Mouse (Mus musculus) cerebellum, adult 11 months (tissue): Measurements from ENCODE around the gene Nrxn1.

Experiments used
- DNase-seq: peaks from one replicate; pipeline ENCODE4 v3.0.0; 2022

The Nrxn1 gene

DNA sequence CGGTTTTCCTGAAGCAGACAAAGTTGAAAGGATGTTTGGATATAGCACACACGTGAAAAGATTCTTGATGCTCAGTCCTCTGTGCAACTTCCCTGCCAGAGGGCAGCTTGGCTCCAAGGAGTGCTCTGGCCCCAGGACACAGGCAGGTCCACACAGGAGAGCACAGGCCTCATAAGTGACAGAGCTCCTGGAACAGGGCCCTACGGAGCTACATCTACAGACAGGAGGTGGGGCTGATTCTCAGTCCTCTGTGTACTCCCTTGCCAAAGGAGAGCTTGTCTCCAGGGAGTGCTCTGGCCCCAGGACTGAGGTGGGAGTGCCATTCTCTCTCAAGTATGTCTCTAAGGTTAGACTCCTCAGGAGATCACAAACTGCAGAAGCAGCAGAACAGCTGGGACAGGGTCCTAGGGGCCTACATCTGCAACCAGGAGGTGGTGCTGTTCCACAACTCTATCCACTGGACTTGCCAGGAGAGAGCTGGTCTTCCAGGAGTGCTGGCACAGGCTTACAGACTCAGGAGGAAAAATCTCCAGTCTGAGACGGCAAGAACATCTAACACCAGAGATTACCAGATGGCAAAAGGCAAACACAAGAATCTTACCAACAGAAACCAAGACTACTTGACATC is 129.9 kb downstream of the Nrxn1 start:
- DNase-seq = no peak

DNA sequence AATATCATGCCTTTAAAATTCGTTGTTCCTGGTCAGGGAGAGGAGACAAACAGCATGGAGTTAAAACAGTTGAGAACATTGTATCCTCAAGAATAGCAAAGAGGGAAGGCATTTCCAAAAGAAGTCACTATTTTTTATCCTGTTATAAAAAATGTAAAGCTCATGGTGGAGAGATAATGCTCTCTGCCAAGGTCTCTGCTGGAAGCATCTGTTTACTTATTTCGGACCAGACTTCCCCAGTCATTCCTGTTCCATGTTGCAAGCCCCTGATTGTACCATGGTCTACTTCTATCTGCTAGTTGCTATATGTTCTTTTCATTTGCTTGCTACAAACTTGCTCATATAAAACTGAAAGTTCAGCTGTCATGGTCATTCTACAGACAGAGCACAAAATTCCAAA is 137.7 kb downstream of the Nrxn1 start:
- DNase-seq = peak; percentile 36

DNA sequence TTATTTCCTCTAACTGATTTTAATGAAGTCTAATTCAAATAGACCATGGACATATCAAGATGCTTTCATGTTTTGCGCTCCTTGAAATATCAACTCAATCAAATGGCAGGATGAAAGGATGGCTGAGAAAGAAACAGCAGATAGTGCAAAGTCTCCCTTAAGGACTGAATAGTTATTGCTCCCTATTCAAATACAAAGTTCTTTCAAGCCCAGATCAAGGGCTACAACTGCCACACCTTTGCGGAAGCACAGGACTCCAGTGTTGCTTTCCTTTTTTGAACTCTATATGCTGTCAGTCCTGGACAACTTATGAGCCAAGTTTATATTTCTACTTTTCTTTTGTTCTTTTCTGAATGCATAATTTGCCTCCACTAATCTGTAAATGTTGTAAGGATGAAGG is 157.9 kb downstream of the Nrxn1 start:
- DNase-seq = no peak

DNA sequence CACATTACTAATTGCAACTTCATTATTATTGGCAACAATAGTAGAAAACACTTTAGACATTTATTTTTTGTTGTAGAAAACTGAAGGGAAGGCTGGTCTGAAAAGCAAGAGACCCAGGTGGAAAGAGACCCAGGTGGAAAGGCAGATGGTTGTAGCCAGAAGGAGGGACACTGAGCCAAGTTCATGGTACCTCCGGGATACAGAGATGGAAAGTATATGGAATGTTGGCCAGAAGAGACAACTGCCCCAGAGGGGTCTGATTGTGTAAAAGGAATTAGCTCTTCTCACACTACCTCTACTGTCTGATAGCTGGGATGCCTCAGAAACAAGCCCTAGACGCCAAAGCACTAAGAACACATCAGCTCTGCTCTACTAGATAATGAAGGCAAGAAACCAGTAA is 179.6 kb downstream of the Nrxn1 start:
- peak; percentile 85 for DNase-seq

DNA sequence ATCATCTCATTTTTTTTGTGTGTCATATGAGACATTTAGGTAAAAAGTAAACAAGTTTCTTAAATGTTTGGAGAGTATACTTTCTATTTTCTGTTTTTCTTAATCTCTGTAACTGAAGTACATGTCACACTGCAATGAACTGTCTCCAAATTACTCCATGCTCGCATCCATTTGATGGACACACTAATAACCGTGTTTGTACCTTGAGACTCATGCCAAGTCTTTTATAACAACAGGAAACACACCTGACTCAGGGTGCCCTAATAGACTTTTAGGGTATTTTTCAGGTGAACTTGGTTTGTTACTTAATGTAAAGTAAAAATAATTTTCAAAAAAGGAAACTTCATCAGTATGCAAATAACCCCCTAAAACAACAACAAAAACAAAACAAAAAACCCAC is 180.1 kb downstream of the Nrxn1 start:
- no peak for DNase-seq

DNA sequence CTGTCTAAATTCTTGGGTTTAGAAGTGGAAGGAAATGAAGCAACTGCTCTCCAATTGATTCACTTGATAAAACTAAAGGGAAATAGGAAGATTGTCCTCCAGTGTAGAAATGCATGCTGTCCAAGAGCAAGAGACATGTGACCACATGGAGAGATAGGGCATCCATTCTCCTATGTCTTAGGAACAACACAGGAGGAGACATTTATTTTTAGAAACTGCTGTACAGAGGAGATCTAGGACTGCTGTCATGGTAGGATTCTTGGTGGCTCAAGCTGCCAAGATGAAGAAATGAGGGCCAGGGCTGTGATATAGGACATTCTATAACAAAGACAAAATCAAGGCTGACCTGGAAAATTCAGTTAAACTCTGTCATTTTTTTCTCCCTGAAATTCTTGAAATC is 180.5 kb downstream of the Nrxn1 start:
- DNase-seq = no peak

DNA sequence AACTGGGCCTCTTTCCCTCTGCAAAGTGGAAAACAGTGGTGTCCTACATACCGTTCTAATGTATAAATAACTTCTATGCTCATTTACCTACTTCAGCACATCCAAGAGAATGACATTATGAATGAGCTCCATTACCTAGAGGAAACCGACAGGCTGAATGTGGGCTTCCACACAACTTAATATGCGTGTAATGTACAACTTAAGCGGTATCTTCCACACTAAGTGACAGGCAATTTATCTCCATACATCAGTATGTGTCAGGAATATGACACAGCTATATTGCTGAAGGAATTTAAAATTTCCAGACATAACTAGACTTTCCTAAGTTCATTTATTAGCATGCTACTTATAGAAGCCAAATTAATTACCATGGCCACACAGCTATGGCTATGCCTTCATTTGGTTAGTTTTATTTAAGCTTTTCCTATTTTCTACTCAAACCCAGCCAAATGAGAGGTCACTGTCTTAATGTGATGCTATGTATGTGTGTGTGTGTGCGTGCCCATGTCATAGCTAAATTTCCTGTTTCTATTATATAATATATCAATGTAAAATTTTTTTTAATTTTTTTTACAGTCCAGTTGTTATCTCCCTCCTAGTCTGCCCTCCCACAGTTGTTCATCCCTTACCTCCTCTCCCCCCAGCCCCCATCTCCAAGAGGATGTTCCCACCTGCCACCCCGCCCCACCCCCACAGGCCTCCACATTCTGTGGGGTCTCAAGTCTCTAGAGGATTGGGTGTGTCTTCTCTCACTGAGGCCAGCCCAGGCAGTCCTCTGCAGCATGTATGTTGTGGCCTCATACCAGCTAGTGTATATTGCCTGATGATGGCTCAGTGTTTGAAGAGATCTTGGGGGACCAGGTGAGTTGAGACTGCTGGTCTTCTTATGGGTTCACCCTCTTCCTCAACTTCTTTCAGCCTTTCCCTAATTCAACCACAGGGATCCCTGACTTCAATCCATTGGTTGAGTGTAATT is 186.5 kb downstream of the Nrxn1 start:
- no peak for DNase-seq

DNA sequence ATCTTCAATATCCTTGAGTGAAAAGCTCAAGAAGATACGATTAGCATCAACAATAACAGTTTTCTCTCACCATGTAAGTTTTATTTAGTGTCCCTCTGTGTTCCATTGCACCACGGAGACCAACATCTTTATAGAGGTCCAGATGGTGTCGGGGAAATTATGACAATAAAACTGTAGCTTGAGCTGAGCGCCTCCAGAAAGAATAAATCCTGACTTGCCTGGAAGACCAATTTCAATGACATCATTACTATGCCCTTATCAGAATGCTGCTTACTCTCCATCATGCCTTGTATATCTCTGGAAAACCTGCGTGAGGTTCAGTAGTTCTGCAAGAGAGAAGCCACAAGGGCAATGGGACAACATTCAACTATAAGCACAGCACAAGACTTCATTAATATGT is 187.7 kb downstream of the Nrxn1 start:
- no peak for DNase-seq

DNA sequence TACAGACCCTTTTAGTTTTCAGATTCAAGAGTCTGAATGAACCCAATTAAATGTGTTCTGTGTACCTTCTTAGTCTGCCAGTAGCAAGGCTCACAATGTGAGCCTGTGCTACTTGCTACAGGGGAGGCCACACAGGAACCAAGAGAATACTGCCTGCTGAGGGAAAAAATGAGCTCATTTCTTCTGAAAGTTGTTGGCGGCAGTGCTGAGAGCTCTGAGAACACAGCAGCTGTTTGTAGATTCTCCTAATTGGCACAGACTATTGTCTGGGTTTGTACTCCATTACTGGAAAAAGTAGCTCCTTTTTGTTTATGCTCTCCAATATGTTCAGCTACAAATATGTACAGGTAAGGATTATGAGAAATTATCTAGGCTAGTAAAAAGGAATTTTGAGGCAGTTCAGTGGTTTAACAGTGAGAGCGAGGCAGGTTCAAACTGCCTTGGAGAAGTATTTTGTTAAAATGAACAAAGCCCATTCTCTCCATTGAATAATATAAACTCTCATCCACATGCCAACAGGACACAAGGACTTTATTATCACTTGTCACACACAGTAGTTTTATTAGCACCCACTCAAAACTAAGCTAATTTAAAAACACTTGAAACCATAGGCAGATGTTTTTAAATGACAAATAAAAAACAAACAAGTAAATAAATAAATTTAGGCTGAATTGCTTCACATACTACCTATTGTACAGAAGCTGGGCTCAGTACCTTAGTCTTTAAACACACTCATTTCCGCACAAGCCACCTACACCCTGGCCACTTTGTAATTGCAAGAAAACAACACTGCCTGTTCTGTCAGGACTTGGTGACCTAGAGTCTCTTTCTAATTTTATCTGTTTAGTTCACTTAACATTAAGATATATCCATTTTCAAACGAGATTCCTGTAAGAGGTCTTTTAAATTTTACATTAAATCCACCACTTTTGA is 200.3 kb downstream of the Nrxn1 start:
- peak; percentile 43 for DNase-seq

DNA sequence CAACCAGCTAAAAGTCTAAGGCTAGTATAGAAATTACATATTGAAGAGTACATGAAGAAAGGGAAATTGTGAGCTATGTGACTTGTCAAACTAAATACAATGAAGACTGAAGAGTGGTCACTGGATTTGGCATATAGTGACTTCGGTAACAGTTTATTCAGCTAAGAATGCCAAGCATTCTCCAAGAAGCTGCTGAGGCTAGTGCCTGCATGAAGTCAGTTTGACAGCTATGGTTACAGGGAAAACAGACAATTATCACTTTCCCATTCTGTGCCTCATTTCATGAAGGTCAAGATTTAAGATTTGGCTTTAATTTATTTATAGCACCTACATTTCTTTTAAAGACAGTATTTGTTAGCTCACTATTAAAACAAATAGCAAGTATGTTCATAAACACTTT is 201.2 kb downstream of the Nrxn1 start:
- DNase-seq = no peak

DNA sequence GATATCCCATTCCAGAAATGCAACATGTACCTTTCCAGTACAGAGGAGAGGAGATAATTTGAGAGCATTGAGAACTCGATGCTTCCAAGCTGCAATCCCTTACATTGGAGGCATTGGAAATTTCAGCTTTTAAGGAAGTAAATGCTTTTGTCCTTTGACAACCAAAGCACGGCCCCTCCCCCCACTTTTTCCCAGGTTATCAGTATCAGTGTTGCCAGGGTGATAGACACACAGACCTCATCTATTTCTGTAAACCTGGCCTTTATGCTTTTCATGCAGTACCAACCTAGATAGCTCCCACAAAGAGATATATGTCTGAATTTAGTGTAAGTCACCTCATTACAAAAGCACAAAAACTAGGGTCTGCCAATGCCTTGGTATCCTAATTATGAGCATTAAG is 235.6 kb downstream of the Nrxn1 start:
- no peak for DNase-seq

DNA sequence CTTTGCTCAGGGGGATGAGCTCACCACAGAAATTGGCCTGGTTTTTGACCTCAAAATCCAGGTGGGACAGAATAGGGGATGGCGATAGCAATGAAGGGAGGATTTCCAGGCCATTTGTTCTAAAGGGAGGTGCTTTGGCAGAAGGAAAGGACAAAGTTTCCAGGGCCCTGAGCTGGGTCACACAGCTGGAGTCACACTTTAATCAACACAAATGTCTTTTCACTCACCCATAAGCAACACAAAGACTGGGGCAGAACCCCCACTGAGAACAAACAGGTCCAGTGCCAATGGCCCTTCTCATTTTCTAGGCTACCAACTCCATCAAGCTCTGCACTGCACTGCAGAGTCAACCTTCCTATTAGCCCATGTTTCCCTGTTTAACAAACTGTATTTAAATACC is 249.0 kb downstream of the Nrxn1 start:
- peak; percentile 29 for DNase-seq

DNA sequence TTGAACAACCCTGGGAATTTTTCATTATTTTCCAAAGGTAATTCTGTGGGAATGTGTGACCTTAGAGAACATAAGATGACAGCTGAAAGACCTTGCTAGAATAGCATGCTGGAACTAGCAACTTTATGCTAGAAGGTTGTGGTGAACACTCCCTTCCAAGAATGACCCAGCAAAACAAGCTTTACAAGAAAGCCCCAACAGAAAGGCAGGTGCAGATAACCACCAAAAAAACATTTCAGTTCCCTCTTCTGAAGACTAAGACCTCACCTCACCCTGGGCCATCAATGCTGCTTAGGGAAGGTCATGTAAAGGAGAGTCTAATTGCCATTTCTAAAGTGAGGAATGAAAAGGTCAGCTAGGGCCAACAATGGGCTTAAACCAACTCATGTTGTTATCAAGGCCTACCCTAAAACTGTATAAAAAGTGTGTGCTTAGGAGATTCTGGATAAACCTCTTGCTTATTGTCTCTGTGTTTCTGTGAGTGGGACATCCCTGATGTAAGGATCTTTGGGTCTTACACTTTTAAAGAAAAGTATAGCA is 249.7 kb downstream of the Nrxn1 start:
- no peak for DNase-seq

DNA sequence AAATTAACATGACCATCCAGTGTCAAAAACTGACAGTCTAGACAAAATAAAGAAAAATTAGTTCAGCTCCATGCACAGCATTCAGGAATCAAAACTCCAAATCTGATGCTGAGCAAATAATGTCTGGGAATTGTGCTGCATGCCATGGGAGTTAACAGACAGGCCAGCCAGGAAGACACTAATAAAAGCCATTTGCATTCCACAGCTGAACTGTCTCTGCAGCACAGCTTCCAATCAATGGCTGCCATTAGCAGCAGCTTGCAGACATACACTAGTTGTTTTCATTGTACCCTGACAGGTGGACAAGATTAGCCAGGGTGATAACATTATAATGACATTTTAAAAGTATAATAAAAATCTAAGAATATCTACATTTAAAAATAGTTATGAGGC is 255.9 kb downstream of the Nrxn1 start:
- DNase-seq = no peak

DNA sequence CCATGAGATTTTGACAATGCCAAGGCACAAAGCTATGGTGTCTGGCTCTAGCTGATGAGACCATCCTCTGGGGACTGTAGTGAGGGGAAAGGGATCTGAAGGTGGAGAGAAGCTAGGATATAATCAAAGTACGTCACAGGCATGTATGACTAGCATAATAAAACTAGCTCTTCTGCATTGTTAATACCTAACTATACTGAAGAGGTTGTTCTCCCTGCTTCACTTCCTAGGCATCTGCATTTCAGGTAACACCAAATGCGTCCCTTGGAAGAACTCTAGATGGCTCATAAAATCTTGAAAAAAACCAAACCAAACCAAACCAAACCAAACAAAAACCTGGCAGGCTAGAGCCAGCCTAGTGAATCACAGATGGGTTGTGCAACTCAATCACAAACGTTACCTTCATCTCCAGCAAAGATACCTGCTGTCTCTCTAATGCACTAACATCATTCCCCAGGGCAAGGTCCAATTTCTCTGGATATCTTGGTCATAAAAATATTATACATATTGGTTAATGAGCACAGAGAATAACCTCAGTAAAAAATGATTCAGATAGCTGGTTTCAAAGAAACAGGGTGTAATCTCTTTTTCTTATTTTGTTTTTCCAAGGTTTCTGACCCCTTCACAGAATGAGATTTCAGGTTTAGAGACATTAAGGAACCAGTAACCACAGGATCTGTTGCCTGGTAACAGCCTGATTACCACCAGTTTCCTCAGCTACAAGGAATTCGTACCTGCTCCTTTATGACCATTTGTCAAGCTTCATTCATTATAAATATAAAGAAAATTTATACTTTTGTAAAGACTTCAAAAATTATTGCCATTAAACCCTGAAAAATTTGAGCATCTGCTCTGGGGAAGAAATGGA is 256.5 kb downstream of the Nrxn1 start:
- DNase-seq = no peak

DNA sequence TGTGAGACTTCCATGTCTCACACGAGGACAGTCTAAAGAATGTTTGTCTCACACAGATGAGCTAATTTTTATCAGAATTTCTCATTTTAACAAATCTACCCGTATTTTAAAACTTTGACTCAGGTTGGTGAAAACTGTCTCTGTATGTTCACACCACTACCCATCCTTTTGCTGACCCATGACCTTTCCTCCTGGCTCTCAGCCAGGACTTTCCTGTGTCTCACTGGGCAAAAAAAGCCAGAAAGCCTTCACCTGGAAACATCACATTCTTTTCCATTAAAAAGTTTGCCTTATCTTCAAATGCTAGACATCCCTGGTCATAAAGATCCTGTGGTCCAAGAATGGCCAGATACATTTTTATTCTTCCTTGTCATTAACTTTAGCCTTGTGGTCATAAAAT is 274.5 kb downstream of the Nrxn1 start:
- DNase-seq = no peak

DNA sequence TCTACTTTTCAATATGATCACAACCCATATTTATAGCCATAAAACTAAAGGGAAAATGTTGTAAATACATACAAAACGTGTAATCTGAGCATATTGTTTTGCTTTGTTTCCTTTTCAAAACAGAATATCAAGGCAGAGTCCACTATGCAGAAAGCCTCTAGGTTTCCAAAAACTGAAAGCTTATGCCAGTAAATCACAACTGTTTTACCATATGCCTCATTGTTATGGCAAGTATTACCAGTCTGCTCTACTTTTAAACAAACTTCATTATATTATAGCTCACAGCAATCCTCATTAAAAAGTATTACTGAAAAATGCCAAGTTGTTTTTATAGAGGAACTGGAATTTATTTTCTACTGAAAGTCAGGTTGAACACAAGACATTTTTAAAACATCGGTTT is 275.0 kb downstream of the Nrxn1 start:
- no peak for DNase-seq

DNA sequence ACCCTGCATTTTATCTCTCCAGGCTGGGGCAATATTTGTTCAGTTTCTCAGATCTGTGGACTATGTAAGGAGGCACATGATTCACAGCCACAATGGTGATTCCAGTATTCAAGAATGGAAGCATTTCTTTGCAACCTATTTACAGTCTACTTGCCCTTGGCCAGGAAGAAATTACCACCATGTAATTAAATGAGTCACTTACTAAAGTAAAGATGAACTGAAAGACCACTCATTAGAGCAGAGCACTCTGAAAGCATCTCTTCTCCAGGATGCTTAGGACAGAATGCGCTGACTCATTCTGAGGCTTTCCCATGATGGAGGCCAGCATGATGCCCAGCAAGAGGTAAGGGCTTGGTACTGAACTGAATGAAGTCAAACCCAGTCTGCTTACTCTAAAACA is 277.6 kb downstream of the Nrxn1 start:
- DNase-seq = no peak

DNA sequence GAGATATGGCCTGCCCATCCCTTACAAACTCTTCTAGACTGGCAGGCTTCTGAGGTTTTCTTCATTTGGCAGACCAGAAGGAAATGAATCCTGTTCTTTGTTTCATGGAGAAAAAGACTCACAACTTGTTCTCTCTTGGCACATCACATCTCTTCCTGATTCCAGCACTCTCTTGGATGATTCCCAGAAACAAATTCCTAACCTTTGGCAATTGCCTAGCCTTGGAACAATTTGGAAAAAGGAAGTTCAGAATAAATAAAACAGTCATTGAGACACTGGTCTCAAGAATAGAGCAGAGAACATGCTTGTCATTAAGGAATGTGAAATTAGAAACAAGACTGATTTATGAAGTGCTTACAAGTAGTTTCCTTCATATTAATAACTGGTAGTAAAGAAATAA is 279.1 kb downstream of the Nrxn1 start:
- DNase-seq = no peak

DNA sequence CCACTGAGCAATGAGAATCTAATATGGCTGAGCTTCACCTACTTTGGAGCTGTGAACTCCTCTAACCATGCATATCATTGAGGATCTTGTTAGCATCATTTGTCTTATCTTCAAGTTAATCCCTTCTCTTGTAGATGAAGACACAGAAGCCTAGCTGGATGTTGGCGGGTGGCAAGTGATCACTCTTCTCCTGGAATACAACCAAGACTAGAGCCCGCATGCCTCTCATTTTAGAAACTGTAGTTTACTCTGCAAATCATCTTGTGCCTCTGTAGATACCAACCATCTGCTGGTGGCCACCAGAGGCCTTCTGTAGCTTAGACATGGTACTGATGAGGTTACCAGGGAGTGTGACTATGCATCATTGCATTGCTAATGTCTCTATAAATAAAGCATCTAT is 280.4 kb downstream of the Nrxn1 start:
- no peak for DNase-seq

DNA sequence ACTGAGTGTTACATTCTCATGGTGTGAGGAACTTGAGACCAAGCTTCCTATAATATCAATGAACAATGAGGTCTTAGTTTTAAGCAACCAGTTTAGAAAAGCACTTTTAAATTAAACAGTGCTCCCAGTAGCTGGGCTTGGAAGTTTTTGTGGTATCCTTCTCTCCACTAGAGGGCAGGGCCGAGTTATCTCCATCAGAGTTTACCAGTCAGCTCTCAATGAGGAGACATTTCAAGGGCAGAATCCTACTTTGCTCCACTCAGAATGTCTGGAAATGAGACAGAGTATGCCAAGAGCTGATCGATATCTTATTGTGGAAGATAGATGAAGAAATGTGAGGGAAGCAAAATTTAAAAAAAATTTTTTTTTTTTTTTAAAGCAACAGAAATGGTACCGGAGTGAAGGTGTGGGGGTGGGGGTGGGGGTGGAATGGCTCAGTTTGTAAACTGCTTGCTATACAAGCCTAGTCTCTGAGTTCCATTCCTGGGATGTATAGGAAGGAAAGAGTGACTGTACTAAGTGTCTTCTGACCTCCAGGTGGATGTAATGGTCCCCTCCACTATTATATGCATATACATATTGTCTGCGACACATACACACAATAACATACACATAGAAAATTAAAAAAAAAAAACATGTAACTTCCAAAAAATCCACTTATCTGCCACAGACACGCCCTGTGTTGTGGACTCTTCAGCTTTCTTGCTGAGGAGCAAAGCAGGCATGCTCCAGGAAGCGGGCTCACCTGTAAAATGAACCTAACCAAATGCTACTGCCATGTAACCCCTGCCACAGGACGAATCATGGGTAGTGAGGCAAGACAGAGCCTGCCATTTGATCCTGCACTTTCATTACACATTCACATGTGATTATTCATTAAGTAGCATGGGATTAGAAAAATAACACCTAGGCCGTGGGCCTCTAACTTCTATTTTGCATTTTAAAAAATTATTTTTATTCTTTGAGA is 283.4 kb downstream of the Nrxn1 start:
- peak; percentile 70 for DNase-seq
